Mouse (Mus musculus): ENCODE measurements at regions not wholly inside any gene's neighbourhood (a gene's known extent, or its start where the extent isn't known, plus 50 kb on each side); places are given as distances from the start of the nearest gene placed in this dataset.

- no peak for DNase-seq
Observed at GRCm38 (mm10) chr3:60417001-60417400, 55.6 kb upstream of the Mbnl1 start.

- no peak for DNase-seq
Observed at GRCm38 (mm10) chr3:60418652-60419051, 54.0 kb upstream of the Mbnl1 start.

- DNase-seq: no peak
Observed at GRCm38 (mm10) chr3:60419216-60419615, 53.4 kb upstream of the Mbnl1 start.

Data from spleen, adult 18-20 months (tissue).